Mouse (Mus musculus) midbrain, embryonic 11.5 days (tissue): ENCODE measurements at regions not wholly inside any gene's neighbourhood (a gene's known extent, or its start where the extent isn't known, plus 50 kb on each side); places are given as distances from the start of the nearest gene placed in this dataset.

Source experiments
- ATAC-seq: fragments of 200-750 bp; cut with Nextera tagmentation; 2 replicates; pipeline ENCODE4 v1.8.0; 2017; ENCODE audit warnings: moderate TSS enrichment, moderate library complexity; ENCODE audit not compliant: low FRiP score
- DNase-seq: peaks from one replicate; pipeline ENCODE4 v3.0.0; 2015; ENCODE audit warnings: low spot score; ENCODE audit errors: missing footprints
- H3K27ac ChIP-seq: fragments of 300-500 bp; sonication (generic); 2 replicates; pipeline ENCODE4 v1.5.1; 2014; ENCODE audit warnings: low read depth, low read length
- H3K27me3 ChIP-seq: fragments of 300-500 bp; sonication (generic); 2 replicates; pipeline ENCODE4 v1.6.1; 2014; ENCODE audit warnings: mild to moderate bottlenecking, low read length, moderate library complexity, mixed read lengths; ENCODE audit not compliant: control insufficient read depth, insufficient read depth
- H3K36me3 ChIP-seq: fragments of 300-500 bp; sonication (generic); 2 replicates; pipeline ENCODE4 v1.6.1; 2014; ENCODE audit warnings: mild to moderate bottlenecking, low read length, moderate library complexity, mixed read lengths; ENCODE audit not compliant: control insufficient read depth, insufficient read depth
- H3K4me1 ChIP-seq: fragments of 300-500 bp; sonication (generic); 2 replicates; pipeline ENCODE4 v1.6.1; 2014; ENCODE audit warnings: low read length; ENCODE audit not compliant: control insufficient read depth, insufficient read depth
- H3K4me2 ChIP-seq: fragments of 300-500 bp; sonication (generic); 2 replicates; pipeline ENCODE4 v1.6.1; 2014; ENCODE audit warnings: mild to moderate bottlenecking, moderate library complexity
- H3K4me3 ChIP-seq: fragments of 300-500 bp; sonication (generic); 2 replicates; pipeline ENCODE4 v1.5.1; 2014; ENCODE audit warnings: low read depth, low read length
- H3K9ac ChIP-seq: fragments of 300-500 bp; sonication (generic); 2 replicates; pipeline ENCODE4 v1.6.1; 2014; ENCODE audit warnings: low read length
- H3K9me3 ChIP-seq: fragments of 300-500 bp; sonication (generic); 2 replicates; pipeline ENCODE4 v1.6.1; 2016; ENCODE audit warnings: low read length; ENCODE audit not compliant: control insufficient read depth
- WGBS: fragments of 180-500 bp; shearing (Covaris S2); extraction: QIAGEN DNeasy Blood & Tissue Kit; methylation state at CpG from one replicate; pipeline ENCODE4 v1.1.7; 2014; 5-methylcytosine and 5-hydroxymethylcytosine counted together

- Histone ChIP-seq H3K9me3 (no peaks in the 10 kb centered on the region), H3K36me3 (no peaks in the 10 kb centered on the region), H3K4me1 (no peaks in the 10 kb centered on the region), H3K4me2 (no peak overlapping the region), H3K27ac (no peak overlapping the region), H3K27me3 (no peaks in the 10 kb centered on the region), H3K9ac (no peak overlapping the region), H3K4me3 (no peak overlapping the region)
- DNase-seq (no peak), ATAC-seq (no peak)
- WGBS = 95% methylated on average over 1 of the region's 1 CpGs
Observed at GRCm38 (mm10) chr8:44094818-44095217, 385.0 kb upstream of the Adam34 start.

DNA sequence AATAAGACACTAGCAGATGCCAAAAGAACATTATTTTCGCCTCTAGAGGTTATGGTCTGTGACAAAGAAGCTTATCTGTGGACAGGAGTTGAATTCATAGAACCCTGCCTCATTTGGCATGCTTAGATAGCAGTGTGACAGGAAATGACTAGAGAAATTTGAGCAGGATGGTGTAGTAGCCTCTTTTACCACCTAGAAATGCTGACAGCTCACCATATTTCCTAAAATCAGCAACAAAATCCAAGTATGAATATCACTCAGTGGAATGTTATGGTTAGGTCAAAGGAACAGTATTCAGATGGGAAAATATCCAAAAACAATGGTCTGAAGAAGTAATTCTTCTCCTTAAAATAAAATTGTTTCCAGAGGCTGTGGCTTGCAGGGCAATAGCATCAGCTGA, 383.6 kb upstream of the Adam34 start:
- Histone ChIP-seq H3K4me2 (no peak overlapping the region), H3K4me1 (no peaks in the 10 kb centered on the region), H3K4me3 (no peak overlapping the region), H3K27ac (no peak overlapping the region), H3K9ac (no peak overlapping the region), H3K36me3 (no peaks in the 10 kb centered on the region), H3K27me3 (no peaks in the 10 kb centered on the region), H3K9me3 (no peaks in the 10 kb centered on the region)
- 65% methylated on average over 1 of the region's 1 CpGs for WGBS
- ATAC-seq (no peak), DNase-seq (no peak)

DNA sequence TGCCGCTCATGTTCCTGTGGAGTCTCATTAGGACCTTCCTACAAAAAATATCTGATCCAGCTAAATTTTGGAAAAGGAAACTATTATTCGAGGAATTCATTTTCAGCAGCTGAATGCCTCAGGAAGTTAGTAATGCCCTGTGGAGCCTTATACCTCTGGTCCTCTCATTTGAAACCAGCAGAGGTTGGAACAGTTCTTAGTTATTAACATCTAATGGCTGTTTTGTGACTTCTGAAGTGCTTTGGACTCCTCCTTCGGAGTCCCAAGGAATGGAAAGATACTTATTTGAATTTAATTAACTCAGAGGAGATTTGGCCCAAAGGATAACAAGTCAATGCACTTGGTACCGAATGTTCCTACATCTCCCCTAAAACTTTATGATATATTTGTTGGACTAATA, 372.2 kb upstream of the Adam34 start:
- H3K4me3 ChIP-seq = no peak overlapping the region
- ATAC-seq = no peak

GRCm38 (mm10) chr8:44058846-44059245, 349.0 kb upstream of the Adam34 start:
- ATAC-seq = no peak

More for the DNA sequence above, 372.2 kb upstream of the Adam34 start:
- whole genome bisulfite sequencing = 89% methylated on average over 4 of the region's 4 CpGs
- no peak overlapping the region for H3K4me2 ChIP-seq
- H3K36me3 ChIP-seq = no peaks in the 10 kb centered on the region
- no peak overlapping the region for H3K9ac ChIP-seq
- H3K27me3 ChIP-seq = no peaks in the 10 kb centered on the region
- H3K27ac ChIP-seq = no peak overlapping the region
- no peaks in the 10 kb centered on the region for H3K4me1 ChIP-seq
- H3K9me3 ChIP-seq = no peaks in the 10 kb centered on the region
- DNase-seq = no peak

DNA sequence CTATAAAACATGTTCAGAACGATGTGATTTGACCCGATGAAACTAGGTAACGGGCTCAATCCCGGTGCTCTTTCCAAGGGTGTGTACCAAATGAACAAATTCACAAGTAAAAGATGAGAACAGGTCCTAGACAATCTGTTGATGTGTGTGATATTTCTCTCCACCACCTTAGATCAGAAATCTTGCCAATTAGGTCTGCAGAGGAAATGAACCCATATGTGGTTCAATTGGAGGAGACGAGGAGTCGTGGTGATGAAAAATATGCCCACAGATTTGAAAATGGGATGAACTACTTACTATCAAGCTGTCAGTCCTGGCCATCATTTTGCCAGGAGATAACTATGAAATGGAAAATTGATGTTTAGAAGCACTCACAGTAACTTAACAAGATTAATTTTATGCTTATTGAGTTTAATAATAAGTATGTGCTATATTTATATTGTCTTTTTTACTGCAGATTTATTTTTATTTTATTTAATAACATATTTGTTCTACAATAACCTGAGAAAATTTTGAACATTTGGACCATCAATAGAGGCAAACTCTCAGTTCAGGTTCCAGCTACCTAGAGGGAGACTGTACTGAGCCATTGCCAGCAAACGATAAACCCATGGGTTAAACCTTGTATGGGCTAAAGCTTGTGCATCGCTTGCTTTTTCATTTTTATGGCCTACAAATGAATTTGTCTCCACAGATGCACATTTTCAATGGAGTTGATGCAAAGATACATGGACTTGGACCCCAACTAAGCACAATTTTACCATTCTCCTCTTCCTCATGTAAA, 332.9 kb upstream of the Adam34 start:
- ATAC-seq = no peak
- no peak overlapping the region for H3K9ac ChIP-seq
- H3K9me3 ChIP-seq = no peaks in the 10 kb centered on the region
- DNase-seq = no peak
- H3K27ac ChIP-seq = no peak overlapping the region
- H3K4me2 ChIP-seq = no peak overlapping the region
- no peak overlapping the region for H3K4me3 ChIP-seq
- no peaks in the 10 kb centered on the region for H3K27me3 ChIP-seq
- whole genome bisulfite sequencing = 96% methylated on average over 8 of the region's 8 CpGs
- no peaks in the 10 kb centered on the region for H3K4me1 ChIP-seq
- no peaks in the 10 kb centered on the region for H3K36me3 ChIP-seq

More at GRCm38 (mm10) chr8:44058846-44059245, 349.0 kb upstream of the Adam34 start:
- H3K4me1 ChIP-seq = no peaks in the 10 kb centered on the region
- no peak overlapping the region for H3K4me2 ChIP-seq
- no peaks in the 10 kb centered on the region for H3K36me3 ChIP-seq
- 73% methylated on average over 5 of the region's 5 CpGs for WGBS
- H3K27ac ChIP-seq = no peak overlapping the region
- no peak overlapping the region for H3K4me3 ChIP-seq
- no peaks in the 10 kb centered on the region for H3K9me3 ChIP-seq
- DNase-seq = no peak
- no peak overlapping the region for H3K9ac ChIP-seq
- no peaks in the 10 kb centered on the region for H3K27me3 ChIP-seq

DNA sequence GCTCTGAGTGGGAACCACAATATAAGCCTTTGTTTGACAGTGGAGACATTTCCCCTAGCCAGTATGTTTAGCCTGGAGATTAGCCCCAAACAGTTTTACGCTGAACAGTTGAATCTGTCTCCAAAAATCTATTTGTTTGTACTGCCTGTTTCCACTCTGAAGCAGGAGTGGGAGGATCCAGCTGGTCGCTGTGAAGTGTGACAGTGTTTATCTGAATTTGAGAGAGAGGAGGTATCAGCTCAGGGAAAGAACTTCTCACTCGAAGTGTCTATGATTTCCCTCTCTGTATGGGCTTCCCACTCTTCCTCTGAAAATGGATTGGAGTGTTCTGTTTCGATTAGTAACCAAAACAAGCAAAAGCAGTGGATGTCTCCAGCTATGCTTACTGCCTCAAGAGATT, 324.4 kb upstream of the Adam34 start:
- DNase-seq (no peak), ATAC-seq (no peak)
- no peaks in the 10 kb centered on the region for H3K36me3 ChIP-seq
- no peak overlapping the region for H3K4me2 ChIP-seq
- H3K4me3 ChIP-seq = no peak overlapping the region
- H3K9ac ChIP-seq = no peak overlapping the region
- no peaks in the 10 kb centered on the region for H3K27me3 ChIP-seq
- no peaks in the 10 kb centered on the region for H3K9me3 ChIP-seq
- 74% methylated on average over 4 of the region's 4 CpGs for WGBS
- no peaks in the 10 kb centered on the region for H3K4me1 ChIP-seq
- H3K27ac ChIP-seq = no peak overlapping the region

DNA sequence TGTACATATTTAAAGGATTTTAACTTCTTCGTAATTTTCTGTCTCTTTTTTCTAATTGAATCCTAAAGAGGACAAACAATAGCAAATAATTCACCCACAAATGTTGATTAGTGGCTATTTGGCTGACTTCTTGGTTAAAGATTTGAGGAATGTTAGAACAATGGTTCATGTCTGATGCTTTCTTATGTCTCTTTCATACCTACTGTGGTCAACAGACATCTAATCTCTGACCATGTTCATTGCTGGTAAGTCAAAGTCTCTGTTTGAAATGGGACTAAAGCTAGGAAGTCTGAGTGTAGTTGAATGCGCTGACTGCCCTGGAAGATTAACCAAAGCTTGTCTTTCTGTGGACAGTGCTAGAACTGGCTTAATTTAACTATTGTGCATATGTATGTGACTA, 321.5 kb upstream of the Adam34 start:
- ATAC-seq (no peak), DNase-seq (no peak)
- Histone ChIP-seq H3K4me2 (no peak overlapping the region), H3K27ac (no peak overlapping the region), H3K36me3 (no peaks in the 10 kb centered on the region), H3K4me3 (no peak overlapping the region), H3K9me3 (no peaks in the 10 kb centered on the region), H3K4me1 (no peaks in the 10 kb centered on the region), H3K27me3 (no peaks in the 10 kb centered on the region), H3K9ac (no peak overlapping the region)
- 94% methylated on average over 2 of the region's 2 CpGs for WGBS

GRCm38 (mm10) chr8:44030972-44031371, 321.1 kb upstream of the Adam34 start:
- Histone ChIP-seq H3K4me2 (no peak overlapping the region), H3K27ac (no peak overlapping the region), H3K36me3 (no peaks in the 10 kb centered on the region), H3K4me1 (no peaks in the 10 kb centered on the region), H3K9ac (no peak overlapping the region), H3K27me3 (no peaks in the 10 kb centered on the region), H3K4me3 (no peak overlapping the region), H3K9me3 (no peaks in the 10 kb centered on the region)
- ATAC-seq (no peak), DNase-seq (no peak)

DNA sequence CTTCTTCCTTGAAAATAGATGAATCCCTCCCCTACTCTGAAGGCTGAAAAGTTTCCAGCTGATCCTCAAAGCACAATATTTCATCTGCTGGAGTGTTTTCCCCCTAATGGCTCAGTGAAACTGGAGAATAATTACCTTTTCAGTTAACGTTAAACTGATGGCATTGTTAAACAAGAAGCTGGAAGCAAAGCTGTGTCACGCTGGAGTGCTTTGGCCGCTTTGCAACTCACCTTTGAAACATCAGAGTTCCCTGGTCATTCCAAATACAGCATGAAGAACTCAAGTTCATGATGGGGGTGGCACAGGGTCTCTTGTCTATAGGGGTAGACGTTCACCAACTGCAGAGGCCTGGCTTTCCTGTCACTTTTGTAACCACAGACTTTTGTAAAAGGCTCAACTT, 317.9 kb upstream of the Adam34 start:
- Histone ChIP-seq H3K27me3 (no peaks in the 10 kb centered on the region), H3K36me3 (no peaks in the 10 kb centered on the region), H3K9me3 (no peaks in the 10 kb centered on the region), H3K4me3 (no peak overlapping the region), H3K4me2 (no peak overlapping the region), H3K9ac (no peak overlapping the region), H3K4me1 (no peaks in the 10 kb centered on the region), H3K27ac (no peak overlapping the region)
- DNase-seq (no peak), ATAC-seq (no peak)
- 79% methylated on average over 4 of the region's 4 CpGs for WGBS
